Mouse (Mus musculus): Measurements from ENCODE around the gene Pitpnc1.

- TF ChIP-seq CTCF (IDR thresholded peaks at IDR 0.05; ENCODE audit: control insufficient read depth, insufficient read depth, insufficient read length) (no peak), MAX (IDR thresholded peaks at IDR 0.05) (no peak), USF1 (IDR thresholded peaks at IDR 0.05; ENCODE audit: low read depth) (no peak), MYOD1 (IDR thresholded peaks at IDR 0.05; ENCODE audit: control insufficient read depth, insufficient read length, low read depth) (no peak), MYOG (IDR thresholded peaks at IDR 0.05; ENCODE audit: control insufficient read depth, extremely low read depth, insufficient read length) (no peak)
These were observed 174.3 kb downstream of the Pitpnc1 start for GRCm38 (mm10) chr11:107296176-107296575.

Data from C2C12 (cell line).